ENCODE assay signal across 13 mouse cellular contexts in genomic region chr13:54678263-54678662, GRCm38 (mm10). TPM values are rescaled to one million over a fixed set of nuclear protein-coding genes. Genes with fewer than 3 reads are reported as not detected.
"Had no signal": no experiment of that assay in that cellular context is flagged by ENCODE, and none has a peak within 500 bp of the region (broad histone marks: within the 10 kb centered on the region; RNA-seq: fewer than 3 reads in every experiment).

No protein-coding gene starts in this region.

- H3K27ac ChIP-seq: kidney, postnatal 0 days; layer of hippocampus, adult 2 months; limb, embryonic 12.5 days; limb, embryonic 15.5 days; macrophage had no signal

- H3K9ac ChIP-seq: limb, embryonic 12.5 days; limb, embryonic 15.5 days; lung, embryonic 14.5 days had no signal

- H3K4me1 ChIP-seq: limb, embryonic 12.5 days had no signal

- H3K27me3 ChIP-seq: limb, embryonic 12.5 days; limb, embryonic 15.5 days had no signal

- DNase-seq: kidney, adult 2 months; kidney, postnatal 25 days; layer of hippocampus, adult 9-11 months; lung, embryonic 14.5 days; midbrain, embryonic 14.5 days; thymus, adult 18-20 months; thymus, postnatal 36 days had no signal

- H3K4me2 ChIP-seq: limb, embryonic 12.5 days; limb, embryonic 15.5 days; lung, embryonic 14.5 days had no signal

- ATAC-seq: lung, postnatal 0 days had no signal

- H3K9me3 ChIP-seq: limb, embryonic 12.5 days; limb, embryonic 15.5 days had no signal

- H3K4me3 ChIP-seq: layer of hippocampus, adult 2 months; limb, embryonic 12.5 days; limb, embryonic 15.5 days had no signal

RNA-seq across cellular contexts. Expression of gene Cdhr2, which starts 23.0 kb away (rescaled TPM):
- polyA plus RNA-seq: limb, embryonic 15.5 days; lung, embryonic 14.5 days; lung, postnatal 0 days; macrophage had no signal
